Mouse (Mus musculus) embryonic facial prominence, embryonic 11.5 days (tissue): Measurements from ENCODE around the gene Cyp2c55. TPM values are rescaled to one million over a fixed set of nuclear protein-coding genes. Genes with fewer than 3 reads are reported as not detected.

Source experiments
- ATAC-seq: fragments of 200-750 bp; cut with Nextera tagmentation; replicated peaks from 2 replicates; pipeline ENCODE4 v1.8.0; 2017; ENCODE audit warnings: low read depth; ENCODE audit not compliant: insufficient number of reproducible peaks, low FRiP score, low TSS enrichment
- DNase-seq: peaks from one replicate; pipeline ENCODE4 v3.0.0-alpha.2; 2015; ENCODE audit warnings: low spot score
- H3K27ac ChIP-seq: fragments of 300-500 bp; sonication (generic); replicated peaks from 2 replicates; pipeline ENCODE4 v1.5.1; 2014; ENCODE audit warnings: mild to moderate bottlenecking, low read depth, low read length, control low read depth
- H3K27me3 ChIP-seq: fragments of 300-500 bp; sonication (generic); 2 replicates; pipeline ENCODE4 v1.6.1; 2014; ENCODE audit warnings: mild to moderate bottlenecking, low read length, moderate library complexity, mixed read lengths; ENCODE audit not compliant: control insufficient read depth, insufficient read depth
- H3K36me3 ChIP-seq: fragments of 300-500 bp; sonication (generic); replicated peaks from 2 replicates; pipeline ENCODE4 v1.6.1; 2014; ENCODE audit warnings: low read depth, mild to moderate bottlenecking, low read length, moderate library complexity, mixed read lengths; ENCODE audit not compliant: control insufficient read depth, insufficient read depth
- H3K4me1 ChIP-seq: fragments of 300-500 bp; sonication (generic); 2 replicates; pipeline ENCODE4 v1.6.1; 2014; ENCODE audit warnings: low read length, mixed read lengths; ENCODE audit not compliant: control insufficient read depth, insufficient read depth
- H3K4me2 ChIP-seq: fragments of 300-500 bp; sonication (generic); 2 replicates; pipeline ENCODE4 v1.6.1; 2014; ENCODE audit warnings: low read depth, mild to moderate bottlenecking, control low read depth, low read length, moderate library complexity
- H3K4me3 ChIP-seq: fragments of 300-500 bp; sonication (generic); 2 replicates; pipeline ENCODE4 v1.5.1; 2014; ENCODE audit warnings: low read depth, low read length, control low read depth
- H3K9ac ChIP-seq: fragments of 300-500 bp; sonication (generic); replicated peaks from 2 replicates; pipeline ENCODE4 v1.6.1; 2014; ENCODE audit warnings: mild to moderate bottlenecking, control low read depth, low read length
- H3K9me3 ChIP-seq: fragments of 300-500 bp; sonication (generic); replicated peaks from 2 replicates; pipeline ENCODE4 v1.6.1; 2016; ENCODE audit warnings: mild to moderate bottlenecking, low read length, inconsistent platforms, mixed read lengths; ENCODE audit not compliant: control insufficient read depth
- WGBS: fragments of 180-500 bp; shearing (Covaris S2); extraction: QIAGEN DNeasy Blood & Tissue Kit; methylation state at CpG from one replicate; pipeline ENCODE4 v1.1.7; 2014; 5-methylcytosine and 5-hydroxymethylcytosine counted together
- microRNA-seq: library from miRNA; unstranded; fragments of <30 nt; microRNA quantifications from one replicate; pipeline ENCODE4, GENCODE M21; 2016; ENCODE audit warnings: borderline number of aligned reads
- polyA plus RNA-seq: library from polyadenylated mRNA; unstranded; fragments of >200 nt; fragmentation: Nextera tagmentation; extraction: Ambion mirVana; gene quantifications from 2 replicates; pipeline ENCODE4 v1.2.1, GENCODE M21; 2014

Cyp2c55 gene
- polyA plus RNA-seq, 1 experiment from 2014 or later, result not detected

GRCm38 (mm10) chr19:39005132-39005531 lies 1.7 kb upstream of the Cyp2c55 start:
- no peaks in the 10 kb centered on the region for H3K36me3 ChIP-seq
- H3K9ac ChIP-seq, result no peak overlapping the region
- H3K27me3 ChIP-seq, result no peaks in the 10 kb centered on the region
- H3K9me3 ChIP-seq, result no peaks in the 10 kb centered on the region
- H3K4me3 ChIP-seq, result no peak overlapping the region
- WGBS, result 97% methylated on average over 1 of the region's 1 CpGs
- no peak for ATAC-seq
- no peak overlapping the region for H3K4me2 ChIP-seq
- H3K27ac ChIP-seq, result no peak overlapping the region
- DNase-seq, result no peak
- no peaks in the 10 kb centered on the region for H3K4me1 ChIP-seq

- Histone ChIP-seq H3K9me3 (no peaks in the 10 kb centered on the region), H3K9ac (no peak overlapping the region), H3K36me3 (no peaks in the 10 kb centered on the region), H3K4me1 (no peaks in the 10 kb centered on the region), H3K27me3 (no peaks in the 10 kb centered on the region), H3K4me3 (no peak overlapping the region), H3K4me2 (no peak overlapping the region), H3K27ac (no peak overlapping the region)
- DNase-seq, result no peak
- WGBS, result 97% methylated on average over 1 of the region's 1 CpGs
- no peak for ATAC-seq
Measured at GRCm38 (mm10) chr19:39057928-39058327, 51.1 kb downstream of the Cyp2c55 start.

GRCm38 (mm10) chr19:39060719-39061118 lies 53.9 kb downstream of the Cyp2c55 start, which contains the start of gene Cyp2c65:
Gene Cyp2c65 (plus strand): TSS chr19:39061015.
- WGBS, result 76% methylated on average over 2 of the region's 2 CpGs
- H3K4me1 ChIP-seq, result no peaks in the 10 kb centered on the region
- no peaks in the 10 kb centered on the region for H3K27me3 ChIP-seq
- no peak within 1 kb of the TSS for H3K9ac ChIP-seq
- no peak within 1 kb of the TSS for H3K4me3 ChIP-seq
- H3K9me3 ChIP-seq, result no peaks in the 10 kb centered on the region
- H3K36me3 ChIP-seq, result no peaks in the 10 kb centered on the region
- ATAC-seq (no peak), DNase-seq (no peak)
- no peak within 1 kb of the TSS for H3K4me2 ChIP-seq
- H3K27ac ChIP-seq, result no peak within 1 kb of the TSS

Small RNA genes lying within 50 kb of the gene (microRNA-seq; reads per million reads assigned to microRNA genes)
- gene Gm23800, result not detected

Other genes with a start within 250 kb of the Cyp2c55 start
- 11.9 and 14.0 TPM in 2 replicates for gene Noc3l, start 187.8 kb upstream of the Cyp2c55 start, polyA plus RNA-seq
- gene Tbc1d12, start 170.4 kb upstream of the Cyp2c55 start, polyA plus RNA-seq, result 2.4 and 3.3 TPM in 2 replicates
- gene Hells, start 76.1 kb upstream of the Cyp2c55 start, polyA plus RNA-seq, result 78.2 and 97.2 TPM in 2 replicates
- gene Cyp2c65, start 54.0 kb downstream of the Cyp2c55 start, polyA plus RNA-seq, result not detected in 2 replicates
- not detected in 2 replicates for gene Cyp2c66, start 106.9 kb downstream of the Cyp2c55 start, polyA plus RNA-seq